Mouse (Mus musculus) megakaryocyte, embryonic 14.5 days (primary cell): ENCODE measurements around the gene Wdr74.

Experiments used
- FLI1 ChIP-seq: IDR thresholded peaks from 2 replicates; pipeline ENCODE4 v1.6.1; 2012; ENCODE audit warnings: low read length, inconsistent platforms, mixed read lengths
- GATA1 ChIP-seq: IDR thresholded peaks from 3 replicates; pipeline ENCODE4 v1.6.1; 2012; ENCODE audit warnings: mixed read lengths, low read length, inconsistent platforms, borderline replicate concordance

DNA sequence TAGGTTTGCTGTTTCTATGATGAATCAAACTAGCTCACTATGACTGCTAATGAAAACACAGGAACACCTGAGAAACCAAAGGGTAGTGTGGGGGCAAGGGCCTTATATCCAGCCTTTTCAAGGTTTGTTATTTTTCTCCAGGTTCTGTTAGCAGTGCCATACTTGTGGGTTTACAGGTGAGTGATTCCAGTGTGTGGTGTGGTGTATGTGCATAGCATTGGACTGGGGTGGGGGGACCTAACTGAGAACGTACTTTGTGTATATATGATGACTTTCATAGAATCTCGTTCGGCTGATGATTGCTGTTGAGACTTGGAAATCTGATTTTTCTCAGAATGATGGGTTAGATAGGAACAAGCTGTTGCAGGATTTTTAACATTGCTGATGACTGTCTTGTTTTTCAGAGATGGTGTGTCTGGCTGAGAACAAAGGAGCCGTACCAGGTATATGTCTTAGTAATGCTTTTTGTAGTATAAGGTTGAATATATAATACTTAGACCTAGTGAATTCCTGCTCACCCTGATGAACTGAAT lies 10.5 kb upstream of the Wdr74 start:
- TF ChIP-seq GATA1 (no peak), FLI1 (no peak)
